Mouse (Mus musculus) G1E (cell line): ENCODE measurements around the gene H2afx.

Experiments
- CTCF ChIP-seq: IDR thresholded peaks from 2 replicates; pipeline ENCODE4 v1.5.1; 2012; ENCODE audit warnings: low read depth, low read length, inconsistent platforms, mixed read lengths
- GATA1 ChIP-seq: IDR thresholded peaks from 2 replicates; pipeline ENCODE4 v1.6.1; 2012; ENCODE audit warnings: borderline replicate concordance, low read length, inconsistent platforms, mixed read lengths
- POLR2AphosphoS5 ChIP-seq: IDR thresholded peaks from 2 replicates; pipeline ENCODE4 v1.6.1; 2012; ENCODE audit warnings: low read depth, low read length, inconsistent platforms; ENCODE audit not compliant: insufficient replicate concordance
- TAL1 ChIP-seq: conservative IDR thresholded peaks from 2 replicates; pipeline ENCODE4 v1.6.1; 2012; ENCODE audit warnings: low read depth, low read length, inconsistent platforms, mixed read lengths

DNA sequence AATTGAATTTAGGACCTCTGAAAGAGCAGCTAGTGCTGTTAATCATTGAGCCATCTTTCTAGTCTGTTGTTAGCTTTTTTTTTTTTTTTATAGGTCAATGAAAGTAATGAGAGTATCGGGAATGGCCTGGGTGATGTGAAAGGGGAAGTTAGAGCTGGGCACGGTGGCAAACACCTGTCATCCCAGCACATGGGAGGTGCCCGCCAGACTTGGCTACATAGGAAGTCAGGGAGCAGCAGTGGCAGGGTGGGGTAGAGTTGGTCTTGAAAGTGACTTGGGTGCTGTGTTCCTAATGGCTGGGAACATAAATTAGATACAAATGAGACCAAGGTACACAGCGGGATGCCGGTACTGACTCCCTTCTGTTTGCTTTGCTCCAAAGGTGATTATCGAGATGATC lies 3.8 kb upstream of the H2afx start:
- TF ChIP-seq TAL1 (no peak), CTCF (no peak), GATA1 (no peak), POLR2AphosphoS5 (no peak)
